Mouse (Mus musculus) neutrophil, adult 5-6 weeks (primary cell): ENCODE measurements around the gene Slc6a11. TPM values are rescaled to one million over a fixed set of nuclear protein-coding genes. Genes with fewer than 3 reads are reported as not detected.

Source experiments
- ATAC-seq: fragments of 151-379, 151-347 bp; 2 replicates; pipeline ENCODE4 v1.8.0; 2017; ENCODE audit warnings: mild to moderate bottlenecking, moderate TSS enrichment; ENCODE audit not compliant: insufficient number of reproducible peaks, poor library complexity, low FRiP score, severe bottlenecking; ENCODE audit errors: extremely low read depth
- total RNA-seq: library from RNA; stranded (forward); fragments of 200-1000 nt; gene quantifications from 2 replicates; pipeline ENCODE4 v1.2.3, GENCODE M21; 2017

The Slc6a11 gene
- total RNA-seq = not detected in 2 replicates

DNA sequence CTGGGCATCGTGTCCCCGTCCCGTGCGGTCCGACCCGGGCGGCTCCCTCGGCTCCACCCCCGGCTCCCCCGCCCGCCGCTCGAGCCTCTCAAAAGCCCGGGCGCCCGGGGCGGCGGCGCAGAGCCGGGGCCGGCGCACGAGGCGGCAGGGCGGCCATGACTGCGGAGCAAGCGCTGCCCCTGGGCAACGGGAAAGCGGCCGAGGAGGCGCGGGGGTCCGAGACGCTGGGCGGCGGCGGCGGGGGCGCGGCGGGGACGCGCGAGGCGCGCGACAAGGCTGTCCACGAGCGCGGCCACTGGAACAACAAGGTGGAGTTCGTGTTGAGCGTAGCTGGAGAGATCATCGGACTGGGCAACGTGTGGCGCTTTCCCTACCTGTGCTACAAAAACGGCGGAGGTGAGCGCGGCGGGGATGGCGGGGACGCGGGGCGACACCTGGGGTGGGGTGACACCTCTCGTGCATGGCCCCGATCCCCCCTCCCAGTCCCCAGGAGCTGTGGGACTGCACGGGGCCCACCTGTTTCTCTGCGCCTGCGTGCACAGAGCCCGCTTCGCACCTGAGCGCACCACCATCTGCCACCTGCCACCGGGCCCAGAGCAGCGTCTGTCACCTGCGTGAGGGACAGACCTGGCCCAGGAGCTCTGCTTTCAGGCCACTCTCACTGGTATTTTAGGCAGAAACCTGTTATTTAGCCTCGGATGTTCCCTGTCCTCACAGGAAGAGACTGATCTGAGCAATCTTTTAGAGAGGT, at the start of gene Slc6a11:
Slc6a11 (plus strand) TSS at position 120 of the 751 bp plus-strand sequence.
- ATAC-seq = no peak

DNA sequence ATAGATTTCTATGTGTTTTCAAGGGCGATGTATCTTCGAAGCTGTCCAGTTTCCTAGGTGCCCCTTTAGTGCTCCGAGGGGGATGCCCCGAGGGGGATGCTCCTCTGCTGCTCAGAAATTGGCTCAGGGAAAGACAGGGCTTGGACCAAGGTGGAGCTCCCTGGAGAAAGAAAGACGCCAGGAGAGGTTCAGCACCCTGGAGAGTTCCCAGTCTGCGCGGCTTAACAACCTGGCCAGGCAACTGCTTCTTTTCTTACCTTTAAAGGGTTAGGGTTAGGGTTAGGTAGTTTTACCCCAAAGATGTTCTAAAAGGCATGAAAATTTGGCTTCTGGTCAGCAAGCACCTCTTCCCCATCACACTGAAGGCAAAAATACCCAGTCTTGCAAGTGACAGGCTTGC, 43.9 kb upstream of the Slc6a11 start:
- no peak for ATAC-seq

DNA sequence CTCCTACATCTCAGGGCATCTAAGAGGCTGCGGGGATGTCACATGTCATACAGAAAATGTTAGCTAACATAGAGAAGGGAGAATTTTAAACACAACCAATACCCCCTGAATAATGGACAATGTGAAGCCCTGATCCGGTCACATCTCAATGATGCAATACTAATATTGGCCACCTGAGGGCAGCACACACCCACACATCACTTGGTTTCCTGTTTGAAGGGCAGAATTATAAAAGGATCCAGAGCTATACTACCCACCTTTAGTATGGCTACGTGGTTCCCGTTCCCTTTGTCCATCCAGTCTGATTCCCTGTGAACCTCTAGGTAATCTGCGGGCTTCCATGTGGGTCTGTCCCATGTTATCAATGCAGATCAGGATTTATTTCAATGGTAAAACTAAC, 41.4 kb upstream of the Slc6a11 start:
- ATAC-seq = no peak

DNA sequence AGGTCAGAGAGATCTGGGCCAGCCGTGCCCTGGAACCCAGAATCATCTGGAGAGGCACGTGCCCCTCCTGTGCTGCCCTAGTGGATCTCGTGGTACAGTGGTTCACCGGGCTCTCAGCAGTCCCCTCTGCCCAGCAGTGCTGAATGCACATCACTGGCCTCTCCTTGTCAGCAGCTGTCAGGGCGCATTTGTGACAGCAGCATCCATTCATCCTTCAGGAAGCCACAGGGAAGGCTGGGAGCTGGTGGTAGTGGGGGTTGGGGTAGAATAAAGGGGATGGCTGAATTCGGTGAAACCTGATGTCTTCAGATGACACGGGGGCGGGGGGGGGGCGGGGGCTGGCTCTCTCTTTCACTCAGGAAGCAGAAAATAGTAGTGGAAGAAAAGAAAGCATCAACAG, 38.8 kb upstream of the Slc6a11 start:
- no peak for ATAC-seq

DNA sequence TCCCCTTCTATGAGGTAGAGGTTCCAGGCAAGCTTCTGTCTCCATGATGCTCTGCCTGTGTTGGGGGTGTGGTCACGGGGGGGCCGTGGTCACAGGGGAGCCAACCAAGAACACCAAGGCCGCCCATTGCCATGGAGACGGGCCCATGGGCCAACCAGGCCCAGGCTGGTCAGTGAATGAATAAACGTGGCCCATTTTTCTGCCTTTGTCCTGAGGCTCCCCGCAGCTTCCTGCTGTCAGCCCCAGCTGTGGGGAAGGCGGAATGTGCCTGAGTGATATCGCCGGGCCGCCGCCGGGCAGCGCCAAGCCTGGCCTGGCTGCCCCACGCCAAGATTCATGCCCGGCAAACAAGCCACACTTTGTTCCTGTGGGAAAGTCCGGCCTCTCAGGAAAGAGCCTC, 36.8 kb upstream of the Slc6a11 start:
- ATAC-seq = no peak

DNA sequence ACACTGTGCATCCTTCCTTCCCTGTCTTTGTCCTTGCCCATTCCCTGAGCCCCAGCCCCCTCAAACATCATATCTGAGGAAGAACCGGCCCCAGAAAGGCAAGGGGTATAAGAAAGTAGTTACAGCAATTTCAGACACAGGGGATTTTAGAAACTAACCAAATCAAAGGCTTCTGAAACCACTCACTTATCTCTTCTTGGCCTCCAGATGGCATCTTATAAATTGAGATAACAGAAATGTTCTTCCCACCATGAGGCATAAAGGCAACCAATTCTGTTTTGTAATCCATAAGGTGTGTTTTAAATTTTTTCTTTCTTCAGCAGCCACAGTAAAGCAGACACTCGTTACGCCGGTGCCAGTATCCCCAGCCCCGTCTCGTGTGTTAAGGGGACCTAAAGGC, 34.5 kb upstream of the Slc6a11 start:
- no peak for ATAC-seq

DNA sequence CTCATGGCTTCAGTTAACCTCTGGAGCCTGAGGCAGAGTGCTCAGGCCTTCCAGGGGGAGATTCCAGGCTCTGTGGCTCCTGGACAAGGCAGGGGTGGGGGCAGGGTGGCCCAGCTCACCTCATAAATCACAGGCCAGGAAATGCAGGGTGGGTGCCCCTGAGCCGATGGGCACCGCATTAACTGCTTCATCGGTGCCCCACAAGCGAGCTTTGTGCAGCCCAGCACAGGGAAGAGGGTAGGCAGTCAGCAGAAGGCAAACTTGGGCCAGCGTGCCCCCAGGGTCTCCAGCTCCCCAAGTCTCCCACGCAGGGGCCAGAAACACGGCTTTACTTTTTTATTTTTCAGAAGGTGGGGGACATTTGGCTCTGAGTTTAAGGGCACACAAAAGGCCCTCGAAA, 29.1 kb upstream of the Slc6a11 start:
- ATAC-seq = no peak

DNA sequence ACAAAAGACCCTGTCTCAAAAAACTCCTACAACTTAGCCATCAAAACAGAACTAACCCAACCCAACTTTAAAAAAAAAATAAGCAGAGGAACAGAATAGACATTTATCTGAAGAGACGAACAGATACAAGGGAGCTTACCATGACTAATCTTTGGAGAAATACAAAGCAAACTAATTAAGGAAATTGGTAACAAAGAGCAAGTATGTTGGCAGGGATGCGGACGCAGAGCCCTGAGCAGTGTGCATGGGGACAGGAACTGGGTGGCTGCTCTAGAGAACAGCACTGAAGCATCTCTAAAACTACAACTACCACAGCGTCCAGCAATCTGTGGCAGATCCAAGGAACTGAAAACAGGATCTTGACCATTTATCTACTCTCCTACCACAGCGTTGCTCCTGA, 11.5 kb upstream of the Slc6a11 start:
- ATAC-seq = no peak

DNA sequence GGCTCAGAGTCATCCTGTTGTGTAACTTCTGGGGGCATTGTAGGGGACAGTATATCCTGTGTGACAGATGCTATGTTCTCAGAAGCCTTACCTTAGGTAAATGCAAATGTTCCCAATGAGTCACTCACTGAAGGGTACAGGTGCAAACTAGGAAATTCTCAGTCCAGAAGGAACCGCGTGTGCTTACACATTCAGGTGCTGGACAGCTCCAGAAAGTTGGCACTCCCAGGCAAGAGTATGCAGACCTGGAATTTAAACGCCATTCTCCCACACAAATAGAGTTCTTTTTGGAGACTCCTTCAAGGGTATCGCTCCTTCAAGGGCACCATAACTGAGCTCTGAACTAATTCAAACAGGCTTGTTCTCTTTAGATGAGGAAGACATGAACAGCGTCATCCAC, 5.5 kb upstream of the Slc6a11 start:
- ATAC-seq = no peak

DNA sequence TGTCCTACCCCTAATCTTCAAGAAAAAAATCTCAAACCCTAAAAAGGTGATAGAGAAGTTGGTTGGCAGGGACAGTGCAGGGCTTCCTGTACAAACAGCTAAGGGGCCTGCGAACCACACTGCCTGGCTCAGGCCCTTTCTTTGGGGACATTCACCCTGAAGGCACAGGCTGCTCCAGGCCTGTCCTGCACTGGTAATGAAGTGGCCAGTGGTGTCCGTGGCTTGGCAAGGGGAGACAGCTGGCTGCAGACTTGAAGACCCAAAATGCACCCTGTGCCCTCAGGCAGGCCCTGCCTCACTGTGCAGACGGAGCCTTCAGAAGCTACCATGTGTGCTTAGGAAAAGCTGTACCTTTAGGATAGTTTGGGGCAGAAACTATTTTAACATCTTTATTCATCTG, 1.4 kb downstream of the Slc6a11 start:
- no peak for ATAC-seq

DNA sequence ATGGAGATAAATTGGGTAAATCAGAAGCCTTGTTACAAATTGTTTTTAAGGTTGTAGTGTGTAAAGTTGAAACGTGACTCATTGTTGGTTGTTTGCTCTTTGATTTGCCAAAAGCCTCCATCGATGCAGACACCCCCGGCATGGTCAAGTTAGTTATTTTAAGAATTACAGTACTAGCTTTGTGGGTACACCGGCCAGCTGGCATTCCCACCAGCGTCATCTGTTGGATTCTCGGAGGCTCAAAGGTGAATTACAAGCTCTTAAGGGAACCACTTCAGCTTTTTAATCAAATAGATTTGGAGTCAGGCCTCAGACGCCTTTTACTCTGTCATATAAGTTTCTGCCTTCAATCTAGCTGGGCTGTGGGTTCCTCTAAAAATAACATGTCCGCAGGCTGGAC, 1.9 kb downstream of the Slc6a11 start:
- no peak for ATAC-seq

DNA sequence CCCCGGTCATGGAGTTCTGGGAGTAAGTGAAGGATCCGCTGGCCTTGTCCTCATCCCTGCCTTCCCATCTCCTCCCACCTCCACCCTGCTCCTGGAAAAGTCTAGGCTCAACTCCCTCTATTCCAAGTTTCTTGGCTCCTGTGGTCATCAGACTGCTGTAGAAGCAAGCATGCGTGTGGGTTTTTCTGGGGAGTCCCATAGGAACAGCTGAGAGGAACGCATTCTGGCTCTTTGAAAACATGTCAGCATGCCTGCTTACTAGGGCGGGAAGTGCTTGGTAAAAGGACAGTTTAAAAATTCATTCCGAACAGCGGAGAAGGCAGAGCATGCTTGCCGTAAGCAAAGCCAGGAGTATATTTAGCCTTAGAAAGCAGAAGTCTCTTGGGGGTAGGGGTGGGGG, 7.9 kb downstream of the Slc6a11 start:
- ATAC-seq = no peak

DNA sequence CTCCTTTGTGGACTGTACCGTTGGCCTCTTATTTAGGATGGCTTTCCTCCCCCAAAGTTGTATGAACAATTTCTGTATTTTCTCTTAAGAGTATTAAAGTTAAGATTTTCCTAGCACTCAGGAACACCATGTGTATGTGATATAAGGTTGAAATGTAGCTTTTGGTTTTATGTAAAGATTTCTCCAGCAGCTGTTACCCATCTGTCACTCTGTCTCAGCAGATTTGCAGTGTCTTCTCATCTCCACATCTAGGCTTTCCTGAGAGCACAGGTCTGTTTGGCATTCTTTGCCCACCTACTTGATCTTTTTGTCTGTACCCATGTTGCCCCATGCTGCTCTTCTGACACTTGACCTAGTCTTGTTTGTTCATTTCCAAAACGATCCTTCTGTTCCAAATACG, 10.4 kb downstream of the Slc6a11 start:
- ATAC-seq = no peak

DNA sequence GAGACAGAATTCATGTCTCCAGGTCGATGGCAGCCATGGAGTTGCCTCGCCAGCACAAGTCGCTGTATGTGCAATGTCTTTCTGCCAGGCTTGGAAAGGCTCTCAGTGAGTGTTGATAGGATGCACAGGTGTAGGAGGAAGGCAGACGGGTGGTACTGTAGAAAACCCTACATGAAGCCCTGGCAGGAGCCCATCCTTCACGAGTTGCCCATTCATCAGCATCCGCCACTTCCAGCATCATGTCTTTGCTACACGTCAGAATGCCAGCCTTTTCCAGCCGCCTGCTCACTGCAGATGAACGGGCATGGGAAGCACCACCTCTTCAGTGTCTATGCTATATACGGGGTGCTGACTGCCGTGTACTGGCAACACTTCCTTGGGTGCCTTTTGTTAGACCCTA, 11.4 kb downstream of the Slc6a11 start:
- no peak for ATAC-seq

DNA sequence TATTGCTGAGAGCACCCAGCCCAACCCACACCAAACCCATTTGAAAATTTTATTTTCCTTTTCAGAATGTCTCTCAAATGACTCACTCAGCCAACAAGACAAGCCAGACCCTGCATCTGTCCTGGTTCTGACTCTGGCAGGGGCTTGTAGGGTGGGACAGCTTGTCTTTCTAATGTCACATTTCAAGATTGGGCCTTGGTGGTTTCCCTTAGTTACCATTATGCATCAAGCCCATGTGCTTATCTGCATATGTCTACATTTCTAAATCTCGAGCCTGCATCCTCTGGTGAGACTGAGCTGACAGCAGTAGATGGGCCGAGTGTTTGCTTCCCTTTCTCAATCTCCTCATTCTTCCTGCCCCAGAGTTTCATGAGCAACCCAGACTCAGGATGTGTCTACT, 12.5 kb downstream of the Slc6a11 start:
- no peak for ATAC-seq

DNA sequence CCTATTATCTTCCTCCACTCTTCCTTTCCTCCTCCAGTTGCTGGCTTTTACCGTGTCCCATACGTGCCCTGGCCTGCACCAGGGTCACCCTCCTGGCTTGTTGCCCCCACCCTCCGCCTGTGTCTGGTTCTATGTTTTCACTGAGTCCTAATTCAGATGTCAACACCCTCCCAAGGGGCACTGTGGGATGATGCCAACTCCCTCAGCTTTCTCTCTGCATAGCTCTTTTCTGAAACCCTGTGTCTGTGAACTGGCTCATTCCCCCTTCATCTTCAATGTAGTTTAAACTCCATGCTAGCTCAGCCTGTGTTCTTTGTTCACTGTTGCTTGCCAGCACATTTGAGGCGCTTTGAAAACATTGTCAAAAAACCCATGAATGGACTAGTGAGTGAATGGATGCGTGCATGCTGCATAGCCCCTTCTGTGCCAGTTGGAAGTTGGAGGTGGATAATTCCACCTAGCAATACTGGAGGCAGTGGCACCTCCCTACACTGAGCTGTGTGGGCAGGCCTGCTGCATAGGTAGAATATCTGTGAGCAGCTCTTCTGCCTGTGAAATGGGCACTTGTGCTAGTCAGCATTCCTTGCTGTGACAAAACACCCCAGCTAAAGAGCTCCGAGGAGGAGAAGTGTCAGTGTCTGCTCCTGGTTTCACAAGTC, 13.5 kb downstream of the Slc6a11 start:
- ATAC-seq = no peak

DNA sequence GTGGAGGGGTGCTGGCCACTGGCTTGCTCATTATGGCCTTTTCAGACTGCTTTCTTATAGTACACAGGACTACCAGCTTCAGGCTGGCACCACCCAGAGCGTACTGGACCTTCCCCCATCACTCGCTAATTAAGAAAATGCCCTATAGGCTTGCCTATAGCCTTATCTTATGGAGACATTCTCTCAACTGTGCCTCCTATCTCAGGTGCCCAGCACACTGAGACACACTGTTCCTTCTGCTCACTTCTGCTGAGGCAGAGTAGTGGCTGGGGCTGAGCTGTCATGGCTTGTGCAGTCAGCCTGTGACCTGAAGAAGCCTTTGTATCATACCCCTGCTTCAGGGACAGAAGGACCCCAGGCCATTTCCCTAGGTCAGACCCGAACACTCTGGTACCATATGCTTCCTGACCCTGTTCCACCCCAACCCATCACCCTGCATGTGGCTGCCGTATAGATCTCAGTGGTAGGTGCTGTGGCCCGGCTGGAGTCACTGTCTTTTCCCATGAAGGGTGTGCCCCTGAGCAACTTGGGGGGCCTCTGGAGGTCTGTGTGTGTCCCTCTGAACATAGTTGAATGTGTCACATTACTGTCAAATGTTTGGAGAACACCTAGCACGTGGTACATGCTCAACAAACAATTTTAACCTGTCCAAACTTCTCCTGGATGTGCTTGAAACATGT, 14.7 kb downstream of the Slc6a11 start:
- ATAC-seq = no peak

DNA sequence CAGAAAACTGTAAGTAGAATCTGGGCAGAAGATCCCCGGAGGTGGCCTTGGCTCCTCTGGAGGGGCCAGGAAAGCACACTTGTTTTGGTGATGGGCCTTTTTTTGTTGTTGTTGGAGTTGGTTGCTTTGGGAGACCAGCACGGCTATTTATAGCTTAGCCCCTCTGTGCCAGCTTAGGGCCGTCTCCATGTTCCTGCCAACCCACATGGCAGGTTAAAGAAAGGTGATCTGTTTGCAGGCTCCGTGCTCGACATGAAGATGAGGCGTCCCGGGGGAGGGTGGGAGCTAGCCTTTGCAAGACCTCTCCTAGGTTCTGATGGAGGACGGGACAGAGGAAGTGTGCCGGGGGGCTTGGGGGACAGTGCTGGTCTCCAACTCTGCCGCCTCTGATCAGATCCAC, 24.7 kb downstream of the Slc6a11 start:
- no peak for ATAC-seq

DNA sequence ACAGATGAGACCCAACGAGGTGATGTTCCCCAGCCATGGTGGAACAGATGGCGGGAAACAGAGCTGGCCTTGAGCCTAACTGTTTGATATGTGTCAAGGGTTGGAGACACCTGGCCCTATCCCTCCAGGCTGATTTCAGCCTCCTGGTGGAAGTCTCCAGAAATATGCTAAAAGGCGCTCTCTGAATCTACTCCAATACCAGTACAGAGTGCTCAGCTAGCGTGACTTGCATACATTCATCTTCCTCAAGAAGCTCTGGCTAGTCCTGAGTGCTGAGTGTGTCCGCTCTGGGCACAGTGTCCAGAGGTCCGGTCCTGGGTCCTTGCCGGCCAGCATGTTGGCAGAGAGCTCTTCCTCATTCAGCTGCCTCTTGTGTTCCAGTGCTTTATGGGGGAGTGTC, 27.8 kb downstream of the Slc6a11 start:
- no peak for ATAC-seq

DNA sequence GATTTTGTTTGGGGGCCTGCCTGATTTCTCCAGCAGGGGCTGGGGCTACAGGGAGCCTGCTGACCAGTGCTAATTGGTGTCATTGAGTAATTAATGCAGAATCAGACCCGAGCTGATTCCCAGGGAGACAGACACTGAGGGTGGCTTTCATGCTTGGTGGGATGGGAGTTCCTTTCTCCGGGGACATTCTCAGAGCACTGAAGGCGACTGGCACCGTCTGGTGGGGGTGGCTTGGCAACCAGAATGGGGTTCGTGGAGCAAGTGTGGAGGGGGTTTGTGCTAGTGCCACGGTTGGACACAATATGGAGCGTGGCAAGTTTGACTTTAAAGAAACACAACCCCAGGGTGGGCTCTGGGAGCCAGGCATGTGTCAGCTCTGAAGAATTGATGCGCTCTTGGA, 29.7 kb downstream of the Slc6a11 start:
- ATAC-seq = no peak
